Mouse (Mus musculus) gastrocnemius, adult 2 months (tissue): ENCODE results near the gene Il12rb1. TPM values are rescaled to one million over a fixed set of nuclear protein-coding genes. Genes with fewer than 3 reads are reported as not detected.

ENCODE experiments used
- DNase-seq: peaks from one replicate; pipeline ENCODE4 v3.0.0; 2022
- H3K27ac ChIP-seq: fragments of 200-600 bp; 2 replicates; pipeline ENCODE4 v1.8.1; 2022; ENCODE audit warnings: mild to moderate bottlenecking
- H3K4me3 ChIP-seq: fragments of 200-600 bp; 2 replicates; pipeline ENCODE4 v1.8.1; 2022; ENCODE audit warnings: mild to moderate bottlenecking, moderate library complexity
- CTCF ChIP-seq: fragments of 200-600 bp; IDR thresholded peaks from 2 replicates; pipeline ENCODE4 v1.8.1; 2022; ENCODE audit warnings: antibody characterized with exemption, mild to moderate bottlenecking, moderate library complexity
- intact Hi-C: fragments of 180-260 bp; cut with DNase I; formaldehyde crosslinking; loops from one replicate; pipeline ENCODE4 v1.15.1; 2025
- total RNA-seq, 2 experiments: library from RNA; stranded (reverse); gene quantifications; 2 replicates each; pipeline ENCODE4 v1.2.3; 2021

Il12rb1 gene
- total RNA-seq, 2 experiments from 2014 or later: not detected

DNA sequence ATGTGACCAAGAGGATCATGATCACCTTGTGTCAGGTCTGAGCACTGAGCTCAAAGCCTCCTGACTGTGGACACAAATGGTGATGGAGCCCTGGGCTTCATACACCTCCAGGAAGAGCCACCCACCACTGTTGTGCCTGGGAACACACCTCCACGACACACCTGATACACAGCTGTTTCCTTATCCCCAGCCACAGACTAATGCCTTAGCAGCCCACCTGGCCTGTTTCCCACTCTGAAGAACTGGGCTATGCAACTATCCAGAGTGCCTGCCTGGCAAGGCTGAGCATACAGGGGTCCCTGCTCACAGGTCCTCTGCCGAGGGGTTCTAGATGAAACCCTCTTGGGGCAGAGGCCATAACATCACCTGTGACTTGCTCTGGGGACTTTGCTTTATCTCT, 14.0 kb upstream of the Il12rb1 start:
- intact Hi-C loops: no loop called here
- no peak for DNase-seq
- Histone ChIP-seq H3K27ac (no peak overlapping the region), H3K4me3 (no peak overlapping the region)
- no peak for TF ChIP-seq CTCF

DNA sequence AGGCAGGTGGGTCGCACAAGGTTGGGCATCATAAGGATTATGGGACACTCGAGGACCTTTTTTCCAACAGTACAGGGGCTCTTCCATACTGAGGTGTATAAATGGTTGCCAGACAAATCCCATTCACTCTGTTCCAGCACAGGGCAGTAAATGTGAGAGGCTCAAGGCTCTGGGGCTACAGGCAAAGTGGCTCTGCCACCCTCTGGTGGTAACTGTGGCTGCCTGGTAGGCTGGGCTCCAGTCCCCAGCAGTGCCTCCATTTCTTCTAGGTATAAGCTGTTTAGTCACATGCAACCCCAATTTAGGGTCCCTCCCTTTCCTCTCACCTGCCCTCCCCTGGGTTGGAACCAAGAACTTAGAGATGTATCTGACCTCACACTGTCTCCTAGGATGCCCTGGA, 12.9 kb upstream of the Il12rb1 start:
- H3K4me3 ChIP-seq: no peak overlapping the region
- TF ChIP-seq CTCF: peak; percentile 9; the same call in 1 of the 2 replicates
- intact Hi-C loops: no loop called here
- DNase-seq: no peak
- no peak overlapping the region for H3K27ac ChIP-seq

DNA sequence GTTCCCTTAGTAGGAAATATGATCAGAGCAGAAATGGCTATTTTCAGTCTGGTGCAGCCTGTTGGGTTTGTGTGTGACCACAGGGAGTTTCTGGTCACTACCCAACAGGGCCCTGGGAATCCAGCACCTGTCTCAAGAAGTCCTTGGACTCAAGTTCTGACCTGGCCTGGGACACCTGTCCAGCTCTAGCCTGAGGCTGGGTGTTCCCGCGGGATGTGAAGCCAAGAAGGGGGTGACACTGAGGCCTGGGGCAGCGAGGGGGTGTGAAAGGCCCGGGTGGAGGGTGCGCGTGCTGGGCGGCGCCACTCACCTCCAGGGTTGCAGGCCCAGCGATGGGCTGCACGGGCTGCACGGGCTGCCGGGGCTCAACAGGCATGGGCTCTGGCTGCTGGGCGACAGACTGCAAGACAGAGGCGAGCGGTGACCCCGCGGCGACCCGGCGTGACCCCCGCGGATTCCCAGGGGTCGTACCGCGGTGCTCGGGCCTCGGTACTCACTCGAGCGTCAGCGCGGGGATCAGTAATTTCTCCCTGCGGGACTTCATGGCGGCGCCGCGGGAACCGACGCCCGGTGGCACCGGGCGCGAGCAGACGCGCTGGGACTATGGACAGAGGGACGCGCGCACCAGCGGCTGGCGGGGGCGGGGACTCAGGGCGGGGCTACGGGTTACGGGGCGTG, 11.7 kb upstream of the Il12rb1 start:
- peak overlapping the region; percentile 84 for H3K27ac ChIP-seq
- intact Hi-C loops: no loop called here
- TF ChIP-seq CTCF: no peak
- peak; percentile 90 for DNase-seq
- peak overlapping the region; percentile 82 for H3K4me3 ChIP-seq

DNA sequence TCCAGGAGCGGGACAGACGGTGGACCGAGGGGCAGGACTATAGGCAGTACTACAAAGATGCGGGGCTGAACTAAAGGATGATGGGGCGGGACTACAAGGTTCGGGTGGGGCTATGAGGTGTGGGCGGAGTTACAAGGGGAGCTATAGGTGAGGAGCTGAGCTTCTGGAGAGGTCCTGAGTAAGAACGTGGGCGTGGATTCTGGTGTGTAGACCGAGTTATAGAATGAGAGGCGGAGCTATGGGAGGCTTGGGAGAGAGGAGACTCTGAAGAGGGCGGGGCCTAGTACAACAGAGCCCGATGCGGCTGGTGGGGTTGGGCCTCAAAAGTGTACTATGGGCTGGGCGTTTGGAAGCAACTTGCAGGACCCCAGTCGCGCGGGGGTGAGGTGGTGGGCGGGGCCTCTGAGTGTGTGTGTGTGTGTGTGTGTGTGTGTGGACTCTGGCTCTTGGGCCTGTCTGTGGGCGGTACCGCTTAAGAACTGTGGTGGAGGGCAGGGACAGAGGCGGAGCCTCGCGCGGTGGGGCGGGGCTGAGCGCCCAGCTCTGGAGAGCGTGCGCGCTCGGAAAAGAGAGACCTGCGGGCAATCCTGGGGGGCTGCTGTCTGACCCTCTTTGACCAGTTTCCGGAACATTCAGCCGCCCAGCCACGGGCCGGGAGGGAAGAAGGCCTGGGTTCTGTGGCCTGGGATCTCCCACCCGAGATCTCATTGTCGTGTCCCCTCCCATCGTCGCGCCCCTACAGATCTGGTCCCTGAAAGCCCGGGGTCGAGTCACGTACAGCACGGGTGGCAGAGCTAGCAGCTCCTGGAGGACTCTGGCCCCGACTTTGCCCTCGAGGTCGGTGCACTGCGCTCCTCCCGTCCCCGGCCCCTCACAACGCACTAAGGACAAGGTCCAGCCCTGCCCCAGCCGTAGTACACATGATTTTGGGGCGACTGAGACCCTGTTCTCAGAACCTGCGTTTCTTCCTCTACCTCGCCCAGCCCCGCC, 10.9 kb upstream of the Il12rb1 start:
- peak overlapping the region; percentile 82 for H3K4me3 ChIP-seq
- H3K27ac ChIP-seq: peak overlapping the region; percentile 84
- peak; percentile 92 for DNase-seq
- no peak for TF ChIP-seq CTCF
- intact Hi-C loops: no loop called here

DNA sequence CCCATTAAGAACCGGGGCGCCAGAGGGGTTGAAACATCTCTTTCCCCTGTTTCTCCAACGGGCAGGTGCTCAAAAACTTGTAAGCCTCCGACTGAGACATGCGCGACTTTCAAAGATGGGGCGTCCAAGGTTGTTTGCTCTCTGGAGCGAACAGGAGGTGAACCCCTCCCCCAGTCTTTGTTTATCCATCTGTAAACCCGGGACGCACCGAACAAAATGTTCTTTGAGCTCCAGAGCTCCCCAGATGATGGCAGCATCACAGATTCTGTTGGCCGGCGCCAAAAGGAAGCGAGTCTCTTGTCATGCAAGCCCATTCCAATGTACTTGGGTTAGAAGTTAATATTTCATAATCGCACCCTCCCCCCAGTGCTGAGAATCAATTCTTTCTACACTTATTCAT, 10.0 kb upstream of the Il12rb1 start:
- intact Hi-C loops: no loop called here
- peak overlapping the region; percentile 82 for H3K4me3 ChIP-seq
- peak overlapping the region; percentile 84 for H3K27ac ChIP-seq
- peak; percentile 69 for DNase-seq
- TF ChIP-seq CTCF: no peak

DNA sequence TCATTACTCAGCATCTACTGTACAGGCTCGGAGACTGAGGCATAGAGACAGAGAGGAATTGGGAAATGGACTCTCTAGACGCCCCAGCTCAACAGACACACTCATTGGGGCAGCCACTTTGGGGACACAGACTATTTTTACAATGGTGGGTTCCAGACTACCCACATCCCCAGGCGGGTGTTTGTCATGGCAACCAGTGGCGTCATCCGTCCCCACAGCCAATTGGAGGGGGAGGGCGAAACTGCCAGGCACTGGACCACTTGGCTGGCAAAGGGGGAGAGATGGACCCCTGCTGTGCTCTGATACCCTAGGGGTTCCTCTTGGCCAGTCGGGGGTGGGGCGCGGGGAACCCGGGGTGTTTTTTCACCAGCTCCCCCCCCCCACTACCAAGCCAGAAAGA, 7.6 kb upstream of the Il12rb1 start:
- no peak for DNase-seq
- no peak overlapping the region for H3K27ac ChIP-seq
- intact Hi-C loops: loop anchor here (10.0 kb wide), 1 partner anchor 54 kb away; no protein-coding TSS in a partner anchor
- TF ChIP-seq CTCF: no peak
- H3K4me3 ChIP-seq: no peak overlapping the region

DNA sequence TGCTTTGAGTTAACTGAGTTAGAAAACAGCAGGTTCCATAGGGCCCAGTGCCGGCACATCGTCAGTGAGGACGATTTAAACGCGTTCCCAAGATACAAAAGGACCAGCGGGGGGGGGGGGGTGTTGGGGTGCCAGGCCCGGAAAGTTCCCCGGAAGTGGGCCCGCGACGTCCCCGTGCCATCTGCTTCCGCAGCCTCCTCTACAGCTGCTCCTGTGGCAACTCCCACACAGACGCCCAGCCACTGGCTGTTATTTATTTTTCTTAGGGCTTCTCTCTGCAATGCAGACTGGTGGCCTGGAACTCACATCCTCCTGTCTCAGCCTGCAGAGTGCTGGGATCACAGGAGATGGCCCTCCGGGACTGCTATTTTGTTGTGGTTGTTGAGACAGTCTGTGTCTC, 7.1 kb upstream of the Il12rb1 start:
- no peak for DNase-seq
- no peak overlapping the region for H3K27ac ChIP-seq
- TF ChIP-seq CTCF: no peak
- no peak overlapping the region for H3K4me3 ChIP-seq
- intact Hi-C loops: loop anchor here (10.0 kb wide), 1 partner anchor 54 kb away; no protein-coding TSS in a partner anchor

DNA sequence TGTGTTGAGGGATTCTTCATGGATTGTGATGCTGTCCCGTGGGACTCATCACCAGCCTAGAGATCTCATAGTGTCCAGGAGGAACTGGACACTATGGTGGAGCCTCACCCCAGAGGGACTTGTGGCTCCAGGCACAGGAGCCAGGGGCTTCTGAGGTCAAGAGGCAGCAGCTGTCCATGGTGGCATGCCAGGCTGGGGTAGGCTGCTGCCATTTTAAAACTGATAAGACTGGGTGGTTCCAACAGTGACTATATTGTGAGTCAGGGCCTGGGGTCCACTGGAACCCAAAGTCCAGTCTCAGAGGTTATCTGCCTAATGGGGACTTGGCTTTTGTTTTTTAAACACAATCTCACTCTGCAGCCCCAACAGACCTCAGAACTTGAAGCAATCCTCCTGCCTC, 6.4 kb upstream of the Il12rb1 start:
- TF ChIP-seq CTCF: no peak
- Histone ChIP-seq H3K27ac (no peak overlapping the region), H3K4me3 (no peak overlapping the region)
- intact Hi-C loops: loop anchor here (10.0 kb wide), 1 partner anchor 53 kb away; no protein-coding TSS in a partner anchor
- no peak for DNase-seq

DNA sequence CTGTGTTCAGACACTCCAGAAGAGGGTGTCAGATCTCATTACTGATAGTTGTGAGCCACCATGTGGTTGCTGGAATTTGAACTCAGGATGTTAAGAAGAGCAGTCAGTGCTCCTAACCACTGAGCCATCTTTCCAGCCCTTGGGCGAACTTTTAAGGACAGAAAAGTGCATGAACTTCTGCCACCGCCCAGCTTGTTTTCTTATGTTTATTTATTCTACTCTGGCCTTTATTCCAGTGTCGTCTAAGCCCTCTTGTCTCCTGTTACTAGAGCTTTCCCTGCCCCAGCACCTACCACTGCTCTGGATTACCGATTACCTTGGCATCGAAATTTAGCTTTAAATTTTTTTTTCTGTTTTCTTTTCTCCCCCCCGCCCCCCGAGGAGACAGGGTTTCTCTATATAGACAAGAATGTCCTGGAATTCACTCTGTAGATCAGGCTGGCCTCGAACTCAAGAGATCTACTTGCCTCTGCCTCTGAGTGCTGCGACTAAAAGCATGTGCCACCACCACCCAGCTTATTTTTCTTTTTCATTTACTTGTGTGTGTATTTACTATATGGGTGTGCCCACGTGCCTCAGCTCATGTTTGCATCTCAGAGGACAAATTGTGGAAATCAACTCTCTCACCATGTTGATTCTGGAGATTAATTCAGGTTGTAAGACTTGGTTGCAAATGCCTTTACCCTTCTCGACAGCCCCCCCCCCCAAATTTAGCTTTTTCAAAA, 5.3 kb upstream of the Il12rb1 start:
- no peak overlapping the region for H3K4me3 ChIP-seq
- intact Hi-C loops: loop anchor here (10.0 kb wide), 1 partner anchor 52 kb away; no protein-coding TSS in a partner anchor

DNA sequence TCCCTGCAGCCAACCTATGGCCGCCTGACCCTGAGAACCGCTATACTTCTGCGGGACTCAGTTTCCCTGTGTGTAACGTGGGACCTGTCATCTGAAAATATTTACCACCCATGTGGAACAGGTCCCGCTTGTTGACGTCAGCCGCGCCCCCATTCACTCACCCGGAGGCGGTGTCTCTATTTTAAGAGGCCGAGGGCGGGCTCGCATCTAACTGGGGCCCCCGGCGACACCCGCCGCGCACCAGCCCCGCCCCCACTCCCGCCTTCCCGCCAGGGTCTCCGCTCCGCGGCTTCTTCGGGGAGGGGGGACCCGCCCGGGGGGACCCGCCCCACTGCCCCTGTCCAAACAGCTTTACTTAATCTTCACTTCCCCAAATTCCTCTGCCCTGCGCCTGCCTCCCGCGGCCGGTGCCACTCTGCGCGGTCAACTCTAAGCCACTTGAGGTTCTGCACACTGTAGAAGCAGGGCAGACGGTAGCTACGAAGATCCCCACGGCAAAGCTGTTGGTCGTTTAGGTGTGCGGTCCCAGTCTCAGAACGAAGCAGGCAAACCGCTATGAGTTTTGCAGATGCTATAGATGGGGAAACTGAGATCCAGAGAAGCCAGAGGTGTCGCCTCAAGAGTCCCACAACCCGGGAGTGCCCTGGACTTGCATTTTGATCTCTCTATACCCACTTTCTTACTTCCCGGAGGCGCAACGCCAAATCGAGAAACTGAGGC, 4.3 kb upstream of the Il12rb1 start:
- intact Hi-C loops: loop anchor here (10.0 kb wide), 1 partner anchor 51 kb away; no protein-coding TSS in a partner anchor
- peak overlapping the region; percentile 77 for H3K4me3 ChIP-seq
- peak overlapping the region; percentile 53 for H3K27ac ChIP-seq
- peak; percentile 72 for DNase-seq
- no peak for TF ChIP-seq CTCF

More for the DNA sequence above, 5.3 kb upstream of the Il12rb1 start:
- no peak for DNase-seq
- H3K27ac ChIP-seq: no peak overlapping the region
- TF ChIP-seq CTCF: no peak

DNA sequence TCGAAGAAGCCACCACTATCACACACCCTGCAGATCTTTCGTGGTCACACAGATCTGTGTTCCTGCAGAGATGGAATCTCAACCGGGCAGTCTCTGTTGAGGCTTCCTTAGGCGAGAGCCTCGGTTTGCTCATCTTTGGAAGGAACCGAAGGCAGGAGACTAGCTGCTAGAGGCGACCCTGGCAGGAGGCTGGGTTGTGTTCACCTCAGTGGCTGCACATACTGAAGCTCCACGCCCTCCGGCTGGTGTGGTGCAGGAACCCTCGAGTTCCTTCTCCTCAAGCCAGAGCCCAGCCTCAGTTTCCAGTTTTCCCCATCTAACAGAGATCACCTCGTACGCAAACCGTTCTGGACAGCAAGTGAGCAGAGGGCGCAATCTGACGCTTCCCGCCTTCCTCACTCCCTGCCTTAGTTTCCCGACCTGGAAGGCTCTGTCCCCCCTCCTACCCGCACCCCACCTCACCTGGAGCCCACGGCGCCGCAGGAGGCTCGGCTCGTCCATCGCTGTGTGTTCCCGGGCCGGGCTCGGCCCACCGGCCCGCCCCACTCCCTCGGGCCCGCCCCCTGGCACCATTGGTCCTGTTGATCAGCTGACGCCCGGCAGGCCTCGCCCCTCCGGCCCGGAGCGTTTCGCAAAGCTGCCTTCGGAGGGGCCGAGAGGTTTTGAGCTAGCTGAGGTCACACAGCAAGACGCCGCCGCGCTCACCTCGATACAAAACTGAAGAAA, 3.6 kb upstream of the Il12rb1 start, which contains the start of gene Mast3:
TSS of gene Mast3 (minus strand) at position 574 of the 726 bp plus-strand sequence.
- Histone ChIP-seq H3K27ac (peak within 1 kb of the TSS; percentile 68), H3K4me3 (peak within 1 kb of the TSS; percentile 77)
- no peak for TF ChIP-seq CTCF
- intact Hi-C loops: loop anchor here (10.0 kb wide), 1 partner anchor 50 kb away; no protein-coding TSS in a partner anchor
- DNase-seq: peak; percentile 95
